Mouse (Mus musculus) liver, adult 2 months (tissue): ENCODE measurements at regions not wholly inside any gene's neighbourhood (a gene's known extent, or its start where the extent isn't known, plus 50 kb on each side); places are given as distances from the start of the nearest gene placed in this dataset.

Experiments used
- DNase-seq: peaks from one replicate; pipeline ENCODE4 v3.0.0-alpha.2; 2011; ENCODE audit warnings: low read depth, low spot score; ENCODE audit errors: extremely low read depth
- H3K27ac ChIP-seq: fragments of 200-500 bp; replicated peaks from 2 replicates; pipeline ENCODE4 v1.5.1; 2012; ENCODE audit warnings: low read depth, mild to moderate bottlenecking, control low read depth, inconsistent platforms, low read length; ENCODE audit not compliant: insufficient read depth
- H3K27me3 ChIP-seq: fragments of 200-500 bp; 2 replicates; pipeline ENCODE4 v1.6.1; 2012; ENCODE audit warnings: mild to moderate bottlenecking, moderate library complexity, low read length, inconsistent platforms; ENCODE audit not compliant: control insufficient read depth, insufficient read depth
- H3K36me3 ChIP-seq: fragments of 200-500 bp; 2 replicates; pipeline ENCODE4 v1.6.1; 2012; ENCODE audit warnings: low read length, inconsistent platforms; ENCODE audit not compliant: control insufficient read depth, insufficient read depth
- H3K4me1 ChIP-seq: fragments of 200-500 bp; 2 replicates; pipeline ENCODE4 v1.6.1; 2011; ENCODE audit warnings: low read length; ENCODE audit not compliant: control insufficient read depth, insufficient read depth
- H3K4me3 ChIP-seq: fragments of 200-500 bp; 2 replicates; pipeline ENCODE4 v1.5.1; 2011; ENCODE audit warnings: low read depth, mild to moderate bottlenecking, control low read depth, low read length, moderate library complexity; ENCODE audit not compliant: insufficient read depth
- H3K79me2 ChIP-seq: fragments of 200-500 bp; 2 replicates; pipeline ENCODE4 v1.6.1; 2012; ENCODE audit warnings: inconsistent platforms, mild to moderate bottlenecking, low read length, moderate library complexity; ENCODE audit not compliant: control insufficient read depth, insufficient read depth
- H3K9ac ChIP-seq: fragments of 200-500 bp; 2 replicates; pipeline ENCODE4 v1.6.1; 2012; ENCODE audit warnings: low read depth, mild to moderate bottlenecking, control low read depth, inconsistent platforms, low read length
- CTCF ChIP-seq: fragments of 200-500 bp; IDR thresholded peaks from 2 replicates; pipeline ENCODE4 v1.5.1; 2011; ENCODE audit warnings: low read depth, low read length, control low read depth
- POLR2A ChIP-seq: fragments of 200-500 bp; IDR thresholded peaks from 2 replicates; pipeline ENCODE4 v1.6.1; 2011; ENCODE audit warnings: low read length, control low read depth; ENCODE audit not compliant: insufficient read depth; ENCODE audit errors: extremely low read depth
- WGBS: fragments of 180-500 bp; shearing (Covaris S2); methylation state at CpG from one replicate; pipeline ENCODE4 v1.1.7; 2018; 5-methylcytosine and 5-hydroxymethylcytosine counted together

DNA sequence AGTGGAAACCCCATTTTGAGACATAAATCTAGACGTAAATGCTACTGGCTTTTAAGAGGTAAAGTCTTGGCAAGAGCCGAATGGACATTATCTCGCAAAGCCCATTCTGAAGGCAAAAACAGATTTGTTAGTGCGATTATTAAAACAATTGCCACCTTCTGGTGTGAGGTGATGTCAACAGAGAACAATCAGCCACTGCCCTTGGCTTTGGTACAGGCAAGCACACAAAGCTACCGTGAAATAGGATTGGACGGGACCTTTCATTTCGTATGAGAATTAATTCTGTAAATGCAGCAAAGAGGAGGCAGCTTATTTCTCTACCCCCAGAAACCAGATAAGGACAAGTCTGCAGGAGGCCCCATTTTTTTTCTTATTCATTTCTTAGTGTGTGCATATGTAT, 52.5 kb upstream of the Tenm3 start:
- WGBS: 89% methylated on average over 7 of the region's 7 CpGs
- Histone ChIP-seq H3K27ac (no peak overlapping the region), H3K36me3 (no peaks in the 10 kb centered on the region), H3K4me3 (no peak overlapping the region), H3K9ac (no peak overlapping the region), H3K4me1 (no peaks in the 10 kb centered on the region), H3K27me3 (no peaks in the 10 kb centered on the region), H3K79me2 (no peaks in the 10 kb centered on the region)
- TF ChIP-seq POLR2A (no peak), CTCF (no peak)
- DNase-seq: no peak

GRCm38 (mm10) chr8:48895586-48895985, 51.8 kb upstream of the Tenm3 start:
- H3K79me2 ChIP-seq: no peaks in the 10 kb centered on the region
- no peaks in the 10 kb centered on the region for H3K4me1 ChIP-seq
- no peak overlapping the region for H3K4me3 ChIP-seq
- DNase-seq: no peak
- no peak for TF ChIP-seq POLR2A
- TF ChIP-seq CTCF: no peak
- H3K27ac ChIP-seq: no peak overlapping the region
- no peaks in the 10 kb centered on the region for H3K36me3 ChIP-seq
- 85% methylated on average over 8 of the region's 8 CpGs for WGBS
- H3K27me3 ChIP-seq: no peaks in the 10 kb centered on the region
- H3K9ac ChIP-seq: no peak overlapping the region
